Mouse (Mus musculus) liver, embryonic 11.5 days (tissue): ENCODE measurements around the gene Tiam1. TPM values are rescaled to one million over a fixed set of nuclear protein-coding genes. Genes with fewer than 3 reads are reported as not detected.

Source experiments
- ATAC-seq: fragments of 200-750 bp; cut with Nextera tagmentation; replicated peaks from 2 replicates; pipeline ENCODE4 v1.8.0; 2017; ENCODE audit warnings: moderate number of reproducible peaks, mild to moderate bottlenecking, moderate TSS enrichment, moderate library complexity; ENCODE audit not compliant: low FRiP score
- DNase-seq: peaks from one replicate; pipeline ENCODE4 v3.0.0-alpha.2; 2017; ENCODE audit warnings: low spot score
- H3K27ac ChIP-seq: fragments of 300-500 bp; sonication (generic); 2 replicates; pipeline ENCODE4 v1.5.1; 2014; ENCODE audit warnings: mild to moderate bottlenecking, low read depth, low read length, control low read depth
- H3K27me3 ChIP-seq: fragments of 300-500 bp; sonication (generic); replicated peaks from 2 replicates; pipeline ENCODE4 v1.6.1; 2014; ENCODE audit warnings: low read length, mixed read lengths; ENCODE audit not compliant: control insufficient read depth, insufficient read depth
- H3K36me3 ChIP-seq: fragments of 300-500 bp; sonication (generic); 2 replicates; pipeline ENCODE4 v1.6.1; 2014; ENCODE audit warnings: mild to moderate bottlenecking, low read length, moderate library complexity, mixed read lengths; ENCODE audit not compliant: control insufficient read depth, insufficient read depth
- H3K4me1 ChIP-seq: fragments of 300-500 bp; sonication (generic); replicated peaks from 2 replicates; pipeline ENCODE4 v1.6.1; 2014; ENCODE audit warnings: low read length, mixed read lengths; ENCODE audit not compliant: control insufficient read depth, insufficient read depth
- H3K4me2 ChIP-seq: fragments of 300-500 bp; sonication (generic); 2 replicates; pipeline ENCODE4 v1.6.1; 2014; ENCODE audit warnings: mild to moderate bottlenecking, control low read depth, moderate library complexity
- H3K4me3 ChIP-seq: fragments of 300-500 bp; sonication (generic); 2 replicates; pipeline ENCODE4 v1.5.1; 2014; ENCODE audit warnings: low read depth, low read length, control low read depth
- H3K9ac ChIP-seq: fragments of 300-500 bp; sonication (generic); 2 replicates; pipeline ENCODE4 v1.6.1; 2014; ENCODE audit warnings: low read depth, low read length, control low read depth
- H3K9me3 ChIP-seq: fragments of 300-500 bp; sonication (generic); 2 replicates; pipeline ENCODE4 v1.6.1; 2016; ENCODE audit warnings: low read length, inconsistent platforms, mixed read lengths; ENCODE audit not compliant: control insufficient read depth
- WGBS: fragments of 180-500 bp; shearing (Covaris S2); extraction: QIAGEN DNeasy Blood & Tissue Kit; methylation state at CpG from one replicate; pipeline ENCODE4 v1.1.7; 2014; 5-methylcytosine and 5-hydroxymethylcytosine counted together
- polyA plus RNA-seq: library from polyadenylated mRNA; unstranded; fragments of >200 nt; fragmentation: Nextera tagmentation; extraction: Ambion mirVana; gene quantifications from 2 replicates; pipeline ENCODE4 v1.2.1, GENCODE M21; 2014

The Tiam1 gene
- polyA plus RNA-seq, 1 experiment from 2014 or later: 17.2 TPM

DNA sequence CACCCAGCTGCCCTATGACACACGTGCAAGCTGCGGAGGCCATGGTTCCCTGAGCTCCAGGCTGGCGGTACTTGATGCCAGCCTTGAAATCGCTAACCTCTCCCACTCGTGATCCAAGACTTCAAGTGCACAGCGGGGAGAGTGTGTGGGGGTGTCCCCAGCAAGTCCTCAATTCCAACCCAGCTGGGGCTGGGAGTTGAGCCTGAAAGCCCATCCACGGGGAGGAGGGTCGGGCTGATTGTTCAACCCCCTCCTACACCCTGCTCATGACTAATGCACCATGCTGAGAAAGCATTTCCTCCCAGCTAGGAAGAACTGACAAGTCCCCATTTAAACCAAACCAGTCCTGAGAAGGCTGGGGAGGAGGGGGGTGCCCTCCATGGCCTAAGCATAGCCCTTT lies 223.2 kb downstream of the Tiam1 start:
- no peak for ATAC-seq
- H3K9me3 ChIP-seq: no peaks in the 10 kb centered on the region
- 74% methylated on average over 8 of the region's 8 CpGs for WGBS

DNA sequence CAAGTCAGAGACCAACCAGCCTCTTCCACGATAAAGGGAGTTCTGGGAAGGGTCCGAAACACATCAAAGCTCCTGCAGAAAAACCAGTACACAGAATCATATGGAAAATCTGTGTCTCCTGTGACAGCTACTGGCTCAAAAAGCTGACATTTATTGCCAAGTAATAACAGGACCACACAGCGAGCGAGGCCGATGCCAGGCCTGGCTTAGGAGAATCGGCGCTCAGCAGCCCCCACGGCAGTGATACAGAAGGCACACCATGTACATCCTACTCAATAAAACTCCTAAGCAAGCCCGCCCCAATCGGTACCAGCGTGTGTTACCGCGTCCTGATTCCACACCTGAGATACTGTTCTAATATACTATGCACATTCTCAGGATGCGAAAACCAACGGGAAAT lies 226.2 kb downstream of the Tiam1 start:
- no peak overlapping the region for H3K4me2 ChIP-seq
- WGBS: 93% methylated on average over 15 of the region's 15 CpGs
- no peaks in the 10 kb centered on the region for H3K36me3 ChIP-seq
- H3K9ac ChIP-seq: no peak overlapping the region
- no peaks in the 10 kb centered on the region for H3K9me3 ChIP-seq
- H3K27me3 ChIP-seq: no peaks in the 10 kb centered on the region
- no peak overlapping the region for H3K4me3 ChIP-seq
- H3K27ac ChIP-seq: no peak overlapping the region
- DNase-seq: no peak
- no peaks in the 10 kb centered on the region for H3K4me1 ChIP-seq
- no peak for ATAC-seq

More for the DNA sequence above, 223.2 kb downstream of the Tiam1 start:
- DNase-seq: no peak
- no peaks in the 10 kb centered on the region for H3K36me3 ChIP-seq
- no peak overlapping the region for H3K9ac ChIP-seq
- no peaks in the 10 kb centered on the region for H3K4me1 ChIP-seq
- H3K4me2 ChIP-seq: no peak overlapping the region
- no peak overlapping the region for H3K27ac ChIP-seq
- no peak overlapping the region for H3K4me3 ChIP-seq
- H3K27me3 ChIP-seq: no peaks in the 10 kb centered on the region

DNA sequence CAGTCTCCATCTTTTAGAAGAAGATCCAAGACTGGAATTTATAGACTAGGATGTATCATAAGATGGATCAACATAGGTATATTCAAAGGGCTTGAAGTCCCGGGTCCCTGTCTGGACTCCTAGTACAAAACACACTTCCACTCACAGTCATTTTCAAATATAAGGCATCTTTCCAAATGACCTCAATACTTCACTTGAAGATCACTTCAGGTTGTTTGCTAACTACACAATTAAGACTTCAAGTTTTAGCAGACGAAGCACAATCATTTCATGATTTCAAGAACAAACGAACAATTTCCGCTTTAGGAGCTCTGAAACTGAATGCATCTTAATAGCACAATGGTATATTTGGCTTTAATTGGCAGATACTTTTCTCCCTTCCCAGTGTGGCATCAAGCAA lies 228.6 kb downstream of the Tiam1 start:
- no peaks in the 10 kb centered on the region for H3K9me3 ChIP-seq
- DNase-seq: no peak
- H3K36me3 ChIP-seq: no peaks in the 10 kb centered on the region
- H3K4me2 ChIP-seq: no peak overlapping the region
- H3K27ac ChIP-seq: no peak overlapping the region
- H3K9ac ChIP-seq: no peak overlapping the region
- ATAC-seq: no peak
- no peak overlapping the region for H3K4me3 ChIP-seq
- WGBS: 90% methylated on average over 4 of the region's 4 CpGs
- peaks cover 2% of the 10 kb centered on the region; the same call in 1 of the 2 replicates for H3K4me1 ChIP-seq
- no peaks in the 10 kb centered on the region for H3K27me3 ChIP-seq

DNA sequence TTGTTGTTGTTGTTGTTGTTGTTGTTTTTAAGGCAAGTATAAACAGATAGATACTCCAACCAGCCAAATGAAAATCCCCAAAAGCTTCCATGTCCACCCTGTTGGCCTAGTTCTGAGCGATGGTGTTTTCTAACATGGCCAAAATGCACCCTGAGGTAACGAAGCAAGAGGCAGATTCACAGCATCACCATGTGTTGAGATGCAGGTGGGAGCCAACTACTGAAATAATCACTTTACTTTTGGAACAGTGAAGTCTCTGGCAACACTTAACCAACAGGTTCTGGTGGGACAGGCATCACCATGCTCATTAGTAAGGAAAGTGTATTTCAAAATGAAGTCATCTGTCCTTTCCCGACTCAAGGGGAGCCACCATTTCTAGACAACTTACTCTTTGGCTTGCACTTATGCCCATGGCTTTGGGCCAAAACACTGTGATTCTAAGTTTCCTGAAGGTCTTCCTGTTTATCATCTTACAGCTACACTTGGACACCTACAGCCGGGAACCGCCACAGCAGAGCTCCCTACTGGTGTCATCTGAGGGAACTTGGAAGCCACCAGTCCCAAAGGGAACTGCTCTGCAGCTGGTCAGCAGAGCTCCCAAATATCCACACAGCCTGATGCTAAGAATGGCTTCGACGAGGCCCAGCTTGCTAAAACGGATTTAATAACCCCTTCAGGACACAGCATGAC lies 230.7 kb downstream of the Tiam1 start:
- WGBS: 82% methylated on average over 8 of the region's 8 CpGs
- Histone ChIP-seq H3K9me3 (no peaks in the 10 kb centered on the region), H3K9ac (no peak overlapping the region), H3K4me2 (no peak overlapping the region), H3K27ac (no peak overlapping the region), H3K4me1 (peaks cover 2% of the 10 kb centered on the region; the same call in 1 of the 2 replicates), H3K4me3 (no peak overlapping the region), H3K27me3 (no peaks in the 10 kb centered on the region), H3K36me3 (no peaks in the 10 kb centered on the region)
- no peak for DNase-seq
- no peak for ATAC-seq

DNA sequence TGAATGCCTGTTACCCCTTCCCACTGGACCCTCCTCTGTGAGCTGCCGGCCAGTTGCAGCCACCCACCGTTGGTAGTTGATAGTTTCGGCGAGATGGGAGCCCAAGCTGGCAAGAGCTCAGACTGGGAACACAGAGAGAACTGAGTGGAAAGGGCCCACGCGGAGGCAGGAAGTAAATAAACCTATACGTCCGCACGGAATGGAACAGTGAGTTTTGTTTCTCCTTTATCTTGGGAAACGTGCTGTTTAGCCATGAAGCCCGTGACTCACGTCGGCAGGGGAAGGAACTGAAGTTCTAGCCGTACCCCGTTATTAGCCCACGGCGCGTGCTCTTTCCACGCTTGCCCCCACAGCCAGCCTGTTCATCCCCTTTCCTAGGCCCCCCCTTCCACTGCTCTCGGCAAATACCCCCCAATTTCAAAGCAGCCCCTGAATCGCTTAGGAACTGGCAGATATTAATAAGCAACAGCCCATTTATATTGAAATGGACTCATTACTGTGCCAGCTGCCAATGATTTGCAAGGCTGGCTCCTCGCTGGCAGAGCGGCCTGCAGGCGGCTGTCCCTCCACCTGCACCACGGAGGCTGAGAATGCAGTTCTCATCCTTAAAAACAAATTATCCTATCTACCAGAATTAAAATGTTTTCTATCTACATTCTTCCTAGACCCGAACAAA lies 234.0 kb downstream of the Tiam1 start:
- no peak overlapping the region for H3K27ac ChIP-seq
- H3K36me3 ChIP-seq: no peaks in the 10 kb centered on the region
- H3K4me1 ChIP-seq: peaks cover 2% of the 10 kb centered on the region; the same call in 1 of the 2 replicates
- H3K4me2 ChIP-seq: no peak overlapping the region
- no peak overlapping the region for H3K4me3 ChIP-seq
- no peak for ATAC-seq
- H3K9me3 ChIP-seq: no peaks in the 10 kb centered on the region
- H3K27me3 ChIP-seq: no peaks in the 10 kb centered on the region
- no peak overlapping the region for H3K9ac ChIP-seq
- WGBS: 77% methylated on average over 26 of the region's 26 CpGs
- DNase-seq: no peak

- no peak overlapping the region for H3K4me3 ChIP-seq
- ATAC-seq: no peak
- no peaks in the 10 kb centered on the region for H3K9me3 ChIP-seq
- DNase-seq: no peak
- H3K36me3 ChIP-seq: no peaks in the 10 kb centered on the region
- no peaks in the 10 kb centered on the region for H3K27me3 ChIP-seq
- H3K27ac ChIP-seq: no peak overlapping the region
- H3K4me2 ChIP-seq: no peak overlapping the region
- H3K4me1 ChIP-seq: peaks cover 2% of the 10 kb centered on the region; the same call in 1 of the 2 replicates
- WGBS: 86% methylated on average over 9 of the region's 9 CpGs
- H3K9ac ChIP-seq: no peak overlapping the region
Observed at GRCm38 (mm10) chr16:89907651-89908050, 235.9 kb downstream of the Tiam1 start.

DNA sequence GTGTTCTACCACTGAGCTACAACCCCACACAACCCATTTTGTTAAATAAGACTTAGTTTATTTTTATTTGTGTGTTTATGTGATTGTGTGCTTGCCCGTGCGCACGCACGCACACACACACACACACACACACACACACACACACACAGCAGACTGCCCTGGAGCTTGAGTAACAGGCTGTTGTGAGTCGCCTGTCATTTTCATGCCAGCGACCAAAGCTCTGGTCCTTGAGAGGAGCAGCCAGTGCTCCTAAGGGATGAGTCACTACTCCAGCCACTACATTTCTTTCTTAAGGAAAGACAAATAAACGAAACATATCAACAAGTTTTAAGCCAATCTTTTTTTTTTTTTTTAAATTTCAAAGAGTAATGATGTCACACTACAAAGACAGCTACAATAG lies 236.7 kb downstream of the Tiam1 start:
- Histone ChIP-seq H3K4me1 (no peaks in the 10 kb centered on the region), H3K36me3 (no peaks in the 10 kb centered on the region), H3K27me3 (no peaks in the 10 kb centered on the region), H3K4me2 (no peak overlapping the region), H3K4me3 (no peak overlapping the region), H3K9ac (no peak overlapping the region), H3K27ac (no peak overlapping the region), H3K9me3 (no peaks in the 10 kb centered on the region)
- DNase-seq (no peak), ATAC-seq (no peak)
- WGBS: 87% methylated on average over 7 of the region's 7 CpGs

DNA sequence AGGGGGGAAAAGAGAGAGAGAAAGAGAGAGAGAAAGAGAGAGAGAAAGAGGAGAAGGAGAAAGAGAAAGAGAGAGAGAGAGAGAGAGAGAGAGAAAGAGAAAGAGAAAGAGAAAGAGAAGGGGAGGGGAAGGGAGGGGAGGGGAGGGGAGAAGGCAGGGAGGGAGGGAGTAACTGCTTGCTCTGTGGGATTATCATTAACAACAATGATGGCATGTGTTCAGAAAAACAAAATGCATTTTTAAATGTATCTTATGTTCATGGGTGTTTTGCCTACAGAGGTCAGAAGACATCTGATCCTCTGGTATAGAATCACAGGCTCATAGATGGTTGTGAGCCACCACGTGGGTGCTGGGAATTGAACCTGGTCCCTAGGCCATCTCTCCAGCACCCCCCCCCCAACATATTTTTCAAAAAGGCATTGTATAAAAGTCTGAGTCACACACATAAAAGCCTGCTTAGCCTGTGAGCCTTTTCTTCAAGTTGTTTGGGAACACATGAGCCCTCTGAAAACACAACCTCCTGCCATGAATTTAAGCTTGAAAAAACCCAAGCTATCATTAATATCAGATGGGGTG lies 237.8 kb downstream of the Tiam1 start:
- no peak overlapping the region for H3K4me3 ChIP-seq

More for the DNA sequence above, 237.8 kb downstream of the Tiam1 start:
- Histone ChIP-seq H3K27me3 (no peaks in the 10 kb centered on the region), H3K9me3 (no peaks in the 10 kb centered on the region), H3K27ac (no peak overlapping the region), H3K36me3 (no peaks in the 10 kb centered on the region), H3K4me1 (no peaks in the 10 kb centered on the region), H3K4me2 (no peak overlapping the region), H3K9ac (no peak overlapping the region)
- DNase-seq (no peak), ATAC-seq (no peak)
- 84% methylated on average over 1 of the region's 1 CpGs for WGBS
